Mouse (Mus musculus): ENCODE data around the gene Abi3bp. TPM values are rescaled to one million over a fixed set of nuclear protein-coding genes. Genes with fewer than 3 reads are reported as not detected.

The Abi3bp gene
- total RNA-seq, 2 experiments from 2014 or later: not detected

- ATAC-seq (replicated peaks; ENCODE audit: poor library complexity): no peak
Measured at GRCm38 (mm10) chr16:56502134-56502533, 24.5 kb downstream of the Abi3bp start.

- ATAC-seq (replicated peaks; ENCODE audit: poor library complexity): no peak
Measured at GRCm38 (mm10) chr16:56503941-56504340, 26.3 kb downstream of the Abi3bp start.

GRCm38 (mm10) chr16:56518024-56518423 lies 40.3 kb downstream of the Abi3bp start:
- no peak for ATAC-seq (replicated peaks; ENCODE audit: poor library complexity)

GRCm38 (mm10) chr16:56524359-56524758 lies 46.7 kb downstream of the Abi3bp start:
- peak; percentile 76; the same call in 1 of the 2 replicates for ATAC-seq (replicated peaks; ENCODE audit: poor library complexity)

GRCm38 (mm10) chr16:56526482-56526881 lies 48.8 kb downstream of the Abi3bp start:
- no peak for ATAC-seq (replicated peaks; ENCODE audit: poor library complexity)

GRCm38 (mm10) chr16:56528079-56528688 lies 50.5 kb downstream of the Abi3bp start:
- ATAC-seq (replicated peaks; ENCODE audit: poor library complexity): no peak

GRCm38 (mm10) chr16:56579536-56579935 lies 101.9 kb downstream of the Abi3bp start:
- ATAC-seq (replicated peaks; ENCODE audit: poor library complexity): no peak

GRCm38 (mm10) chr16:56593581-56593980 lies 115.9 kb downstream of the Abi3bp start:
- no peak for ATAC-seq (replicated peaks; ENCODE audit: poor library complexity)

GRCm38 (mm10) chr16:56594866-56595265 lies 117.2 kb downstream of the Abi3bp start:
- no peak for ATAC-seq (replicated peaks; ENCODE audit: poor library complexity)

- ATAC-seq (replicated peaks; ENCODE audit: poor library complexity): no peak
Measured at GRCm38 (mm10) chr16:56598427-56598826, 120.7 kb downstream of the Abi3bp start.

GRCm38 (mm10) chr16:56602394-56602793 lies 124.7 kb downstream of the Abi3bp start:
- ATAC-seq (replicated peaks; ENCODE audit: poor library complexity): no peak

- ATAC-seq (replicated peaks; ENCODE audit: poor library complexity): no peak
Measured at GRCm38 (mm10) chr16:56610572-56610971, 132.9 kb downstream of the Abi3bp start.

GRCm38 (mm10) chr16:56611096-56611867 lies 133.6 kb downstream of the Abi3bp start:
- no peak for ATAC-seq (replicated peaks; ENCODE audit: poor library complexity)

- no peak for ATAC-seq (replicated peaks; ENCODE audit: poor library complexity)
Measured at GRCm38 (mm10) chr16:56638544-56638943, 160.9 kb downstream of the Abi3bp start.

GRCm38 (mm10) chr16:56645251-56645650 lies 167.6 kb downstream of the Abi3bp start:
- ATAC-seq (replicated peaks; ENCODE audit: poor library complexity): no peak

- ATAC-seq (replicated peaks; ENCODE audit: poor library complexity): no peak
Measured at GRCm38 (mm10) chr16:56646382-56647172, 168.9 kb downstream of the Abi3bp start.

GRCm38 (mm10) chr16:56655193-56655910 lies 177.7 kb downstream of the Abi3bp start:
- no peak for ATAC-seq (replicated peaks; ENCODE audit: poor library complexity)

GRCm38 (mm10) chr16:56658866-56659265 lies 181.2 kb downstream of the Abi3bp start:
- peak; percentile 86 for ATAC-seq (replicated peaks; ENCODE audit: poor library complexity)

GRCm38 (mm10) chr16:56669520-56669919 lies 191.8 kb downstream of the Abi3bp start:
- no peak for ATAC-seq (replicated peaks; ENCODE audit: poor library complexity)

GRCm38 (mm10) chr16:56670941-56671340 lies 193.3 kb downstream of the Abi3bp start:
- ATAC-seq (replicated peaks; ENCODE audit: poor library complexity): no peak

GRCm38 (mm10) chr16:56673420-56673819 lies 195.7 kb downstream of the Abi3bp start:
- no peak for ATAC-seq (replicated peaks; ENCODE audit: poor library complexity)

Measured in megakaryocyte progenitor cell, adult 5-6 weeks (primary cell).